Mouse (Mus musculus) cerebellum, postnatal 4 days (tissue): ENCODE measurements around the gene Vps37c.

ENCODE experiments used
- DNase-seq, 2 experiments: peaks; one replicate each; pipeline ENCODE4 v3.0.0; 2022; ENCODE audit warnings: low spot score in 2 of 2, mixed read lengths in 1 of 2

Gene Vps37c

DNA sequence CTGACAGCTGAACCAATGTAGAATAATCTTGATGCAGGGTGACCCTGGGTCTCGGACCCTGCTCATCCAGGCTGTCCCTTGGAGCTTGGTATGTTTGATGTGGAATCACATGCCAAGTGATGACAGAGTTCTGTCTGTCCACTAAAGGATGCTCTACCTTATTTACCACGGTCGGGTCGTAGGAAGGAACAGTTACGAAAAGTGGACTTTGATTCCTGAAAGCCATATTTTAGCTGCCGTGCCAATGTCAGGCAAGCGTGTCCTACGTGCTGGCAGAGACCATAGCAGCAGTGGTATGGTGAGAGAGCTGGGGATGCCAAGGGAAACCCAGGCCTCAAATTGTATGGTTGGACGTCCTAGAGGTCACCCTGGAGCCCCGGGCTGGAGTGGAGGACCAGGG lies 25.0 kb downstream of the Vps37c start:
- DNase-seq: no peak

DNA sequence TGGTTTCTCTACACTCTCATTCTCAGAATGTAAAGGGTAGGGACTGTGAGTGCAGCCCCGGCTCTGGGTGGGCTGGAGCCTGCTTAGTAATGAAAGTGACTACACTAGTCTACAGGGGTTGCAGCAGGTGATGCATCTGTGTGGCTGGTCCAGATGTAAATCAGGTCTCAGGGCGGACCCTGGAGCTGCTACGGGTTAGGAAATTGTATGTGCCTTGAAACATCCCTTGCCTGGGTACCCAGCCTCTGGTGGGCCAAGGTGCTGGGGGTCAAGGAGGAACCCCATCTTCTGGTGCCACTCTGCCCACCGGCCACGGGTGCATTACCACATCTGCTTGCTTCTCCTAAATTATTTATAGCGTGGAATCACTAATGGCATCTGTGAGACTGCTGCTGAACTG lies 25.6 kb downstream of the Vps37c start:
- DNase-seq: no peak

DNA sequence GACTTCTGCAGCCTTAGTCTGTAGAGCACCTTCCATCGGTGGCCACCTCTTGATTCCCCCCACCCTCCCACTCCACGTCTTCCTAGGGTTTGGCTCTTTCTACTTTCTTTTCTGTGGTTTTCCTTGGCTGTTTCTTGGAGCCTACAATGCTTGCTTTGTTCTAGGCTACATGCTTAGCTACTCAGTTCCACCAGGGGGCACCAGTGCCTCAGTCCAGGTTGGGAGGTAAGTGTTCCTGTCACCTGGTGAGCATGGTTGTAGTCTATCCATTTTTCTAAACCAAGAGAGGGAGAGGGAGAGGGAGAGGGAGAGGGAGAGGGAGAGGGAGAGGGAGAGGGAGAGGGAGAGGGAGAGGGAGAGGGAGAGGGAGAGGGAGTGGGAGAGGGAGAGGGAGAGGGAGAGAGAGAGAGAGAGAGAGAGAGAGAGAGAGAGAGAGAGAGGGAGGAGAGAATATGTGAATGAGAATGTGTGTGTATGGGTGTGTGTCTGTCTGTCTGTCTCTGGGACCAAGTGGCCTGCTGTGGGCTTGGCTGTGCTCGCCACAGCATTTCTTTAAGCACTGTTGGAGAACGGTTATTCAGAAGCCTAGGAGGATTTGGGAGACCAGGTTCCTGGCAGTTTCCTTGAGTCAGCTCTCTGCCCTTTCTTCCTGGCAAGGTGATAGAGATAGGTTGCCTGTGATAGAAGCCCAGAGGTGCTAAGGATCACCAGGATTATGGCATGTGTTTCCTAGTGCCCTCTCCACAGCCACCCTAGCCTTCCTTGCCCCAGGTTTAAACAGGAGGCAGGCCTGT lies 26.3 kb downstream of the Vps37c start:
- DNase-seq: peak; percentile 61 to 84

DNA sequence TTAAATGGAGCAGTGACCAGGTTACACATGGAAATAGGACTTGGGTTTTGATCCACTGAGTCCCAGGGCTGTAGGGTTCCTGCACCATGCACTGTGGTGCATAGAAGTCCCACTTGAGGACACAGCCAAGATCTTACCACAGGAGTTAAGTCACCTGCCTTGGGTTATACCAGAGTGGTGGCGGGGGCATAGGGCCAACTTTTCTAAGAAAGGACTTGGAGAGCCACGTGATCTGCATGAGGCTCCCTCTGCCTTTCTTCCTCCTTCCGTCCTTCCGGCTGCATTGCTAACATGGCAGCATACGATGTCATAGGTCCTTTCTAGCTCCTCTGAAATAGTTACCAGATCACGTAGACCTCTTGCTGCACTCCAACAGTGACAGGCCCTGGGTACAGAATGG lies 26.9 kb downstream of the Vps37c start:
- no peak for DNase-seq

DNA sequence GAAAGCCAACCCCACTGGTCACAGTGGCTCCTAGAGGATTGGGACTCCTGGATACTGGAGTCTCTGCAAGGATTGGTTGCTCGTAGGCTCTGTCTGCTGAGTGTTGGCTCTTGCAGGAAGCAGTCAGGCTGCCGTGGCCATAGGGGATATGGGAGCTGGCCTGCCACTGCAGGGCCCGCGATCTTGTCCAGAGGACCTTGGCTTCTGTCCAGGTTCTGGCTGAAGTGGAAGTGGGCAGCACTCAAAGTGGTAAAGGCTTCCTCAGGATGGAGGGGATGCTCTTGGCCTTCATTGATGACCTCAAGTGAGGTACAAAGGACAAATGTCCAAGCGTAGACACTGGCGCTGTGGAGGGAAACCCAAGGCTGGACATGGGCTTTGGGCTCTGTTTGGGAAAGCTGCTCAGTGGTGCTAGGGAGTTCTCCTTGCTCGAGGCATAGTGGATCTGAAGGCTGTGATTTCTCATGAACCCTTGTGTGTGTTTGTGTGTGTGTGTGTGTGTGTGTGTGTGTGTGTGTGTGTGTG lies 29.8 kb downstream of the Vps37c start:
- peak in 1 of 2 experiments; percentile 29 for DNase-seq

DNA sequence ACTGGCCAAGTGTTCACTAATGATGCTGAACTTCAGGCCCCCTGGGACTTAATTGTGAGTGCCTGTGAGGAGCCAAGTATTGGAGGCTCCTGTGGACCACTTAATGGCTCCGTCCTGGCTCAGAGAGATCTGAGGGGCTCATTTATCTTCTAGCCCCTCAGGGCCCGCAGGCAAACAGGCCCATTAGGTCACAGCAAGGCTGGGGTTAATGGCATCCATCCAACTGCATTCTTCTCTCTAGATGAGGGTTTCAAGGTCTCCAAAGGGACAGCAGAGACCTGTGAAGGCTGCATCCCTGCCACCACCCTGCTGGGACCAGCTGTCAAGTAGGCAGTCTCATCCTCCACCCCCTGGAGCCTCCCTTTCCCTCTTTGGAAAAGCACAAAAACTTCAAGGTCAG lies 31.2 kb downstream of the Vps37c start:
- DNase-seq: no peak

DNA sequence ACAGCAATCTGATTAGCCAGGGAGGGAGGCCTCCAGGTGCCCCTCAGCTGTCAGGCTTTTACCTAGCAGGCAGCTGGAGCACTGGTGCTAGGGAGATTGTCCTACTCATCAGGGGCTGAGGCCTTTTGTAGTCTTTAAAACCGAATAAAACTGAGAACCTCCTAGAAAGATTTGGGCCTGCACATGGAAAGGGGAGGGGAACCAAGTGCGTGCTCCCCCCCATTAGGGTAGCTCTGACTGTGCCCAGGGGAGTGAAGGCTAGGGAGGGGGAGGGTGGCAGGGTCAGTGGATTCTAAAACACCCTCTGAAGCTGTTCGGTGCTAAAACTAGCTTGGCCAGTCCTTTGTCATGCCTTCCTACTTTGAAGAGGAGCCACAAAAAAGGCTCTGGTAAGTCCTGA lies 32.0 kb downstream of the Vps37c start:
- no peak for DNase-seq

DNA sequence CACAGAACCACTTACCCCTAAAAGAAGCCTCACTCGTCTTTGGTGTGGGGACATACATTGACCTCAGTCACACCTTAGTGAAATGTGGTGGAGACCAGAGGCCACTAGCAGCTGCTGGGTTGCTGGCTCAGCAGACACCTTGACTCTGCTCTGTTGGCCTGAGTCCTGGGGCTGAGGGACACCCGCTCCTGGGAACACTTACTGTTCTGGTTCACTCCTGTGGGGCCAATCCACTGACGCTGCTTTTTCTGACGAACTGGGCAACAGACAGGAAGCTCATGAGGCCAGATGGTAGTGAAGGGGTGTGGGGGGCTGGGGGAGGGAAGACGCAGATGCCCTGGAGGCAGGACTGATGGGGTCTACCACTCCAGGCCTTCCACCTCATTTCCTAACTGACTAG lies 32.5 kb downstream of the Vps37c start:
- no peak for DNase-seq

DNA sequence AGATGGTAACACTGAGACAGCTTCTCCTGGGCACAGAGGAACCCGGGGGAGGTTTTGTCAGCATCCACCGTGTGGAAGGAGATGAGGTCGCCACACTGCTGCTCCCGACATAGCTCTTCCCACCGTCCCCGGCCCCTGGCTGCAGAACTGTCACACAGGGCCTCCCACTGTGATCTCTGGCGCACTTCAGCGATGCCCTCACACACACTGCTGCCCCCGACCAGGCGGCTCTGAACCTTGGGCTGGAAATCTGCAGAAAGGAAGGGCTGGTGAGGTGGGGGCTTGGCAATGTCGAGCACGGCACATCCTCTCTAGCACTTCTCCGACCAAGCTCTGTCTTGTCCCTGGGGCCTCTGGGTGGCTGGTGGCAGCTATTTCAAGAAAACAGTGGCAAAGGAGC lies 34.5 kb downstream of the Vps37c start:
- DNase-seq: no peak

DNA sequence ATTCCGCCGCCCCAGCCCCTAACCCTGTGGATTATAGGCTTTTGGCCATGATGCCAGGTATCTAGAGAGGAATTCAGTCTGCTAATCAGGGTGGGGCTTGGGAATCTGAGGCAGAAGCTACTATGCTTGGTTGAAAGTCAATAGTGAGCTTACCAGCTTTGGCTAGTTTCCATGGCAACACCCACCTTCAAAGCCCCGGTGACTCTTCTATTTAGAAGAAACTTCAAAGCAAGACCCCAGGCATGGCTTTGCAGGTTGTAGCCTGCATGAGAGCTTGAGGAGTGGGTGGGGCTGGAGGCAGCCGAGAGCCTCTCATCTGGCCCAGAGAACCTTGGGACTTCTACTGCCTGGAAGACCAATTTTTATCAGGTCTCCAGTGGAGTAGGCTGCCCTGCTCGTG lies 35.1 kb downstream of the Vps37c start:
- DNase-seq: no peak

DNA sequence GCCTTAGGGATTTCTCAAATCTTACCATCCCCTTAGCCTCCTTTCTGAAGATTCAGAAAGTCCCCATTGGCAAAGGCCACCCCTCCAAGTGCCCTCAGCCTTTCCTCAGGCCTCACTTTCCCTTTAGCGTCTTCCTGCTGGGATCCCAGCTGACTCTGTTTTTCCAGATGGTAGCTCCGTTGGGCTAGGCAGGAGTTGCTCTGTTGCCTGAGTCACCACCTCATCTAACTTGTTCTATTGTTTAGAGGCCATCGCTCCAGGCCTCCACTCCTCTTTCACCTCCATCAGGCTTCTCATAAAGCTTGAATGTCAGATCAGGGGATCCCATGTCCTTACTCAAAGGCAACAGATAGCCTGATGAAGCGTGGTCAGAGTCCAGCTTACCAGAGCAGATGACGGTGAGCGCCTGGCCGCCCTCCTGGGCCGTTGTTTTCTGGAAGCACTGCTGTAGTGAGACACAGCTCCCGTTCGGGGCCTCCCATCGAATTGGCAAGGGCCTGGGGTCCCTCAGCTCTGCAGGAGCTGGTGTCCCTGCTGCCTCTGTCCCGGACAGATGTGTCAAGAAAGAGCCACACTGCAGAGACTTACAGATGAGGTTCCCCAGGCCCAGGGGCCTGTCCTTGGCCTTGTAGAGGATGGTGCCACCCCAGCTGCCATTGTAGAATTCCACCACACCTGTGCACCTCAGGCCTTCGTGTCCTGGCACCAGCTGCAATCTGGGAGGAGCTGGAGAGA lies 36.3 kb downstream of the Vps37c start:
- no peak for DNase-seq

DNA sequence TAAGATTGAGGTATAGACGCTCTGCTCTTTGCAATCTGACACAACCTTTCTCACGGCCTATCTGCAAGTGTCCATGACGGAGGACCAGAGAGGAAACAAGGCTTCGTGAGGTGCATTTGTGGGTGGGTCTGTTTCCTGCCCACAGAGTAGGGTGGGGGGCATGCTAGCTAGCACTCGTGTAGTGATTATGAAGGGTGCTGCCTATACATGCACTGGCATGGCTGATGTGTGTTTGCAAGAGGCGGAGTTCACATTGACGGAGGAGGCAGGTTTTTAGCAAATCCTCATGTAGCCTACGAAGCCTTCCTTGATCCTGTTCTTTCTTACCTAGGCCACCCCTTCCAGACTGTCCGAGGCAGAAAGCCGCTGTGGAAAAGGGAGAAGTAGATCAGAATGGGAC lies 41.4 kb downstream of the Vps37c start:
- DNase-seq: no peak

DNA sequence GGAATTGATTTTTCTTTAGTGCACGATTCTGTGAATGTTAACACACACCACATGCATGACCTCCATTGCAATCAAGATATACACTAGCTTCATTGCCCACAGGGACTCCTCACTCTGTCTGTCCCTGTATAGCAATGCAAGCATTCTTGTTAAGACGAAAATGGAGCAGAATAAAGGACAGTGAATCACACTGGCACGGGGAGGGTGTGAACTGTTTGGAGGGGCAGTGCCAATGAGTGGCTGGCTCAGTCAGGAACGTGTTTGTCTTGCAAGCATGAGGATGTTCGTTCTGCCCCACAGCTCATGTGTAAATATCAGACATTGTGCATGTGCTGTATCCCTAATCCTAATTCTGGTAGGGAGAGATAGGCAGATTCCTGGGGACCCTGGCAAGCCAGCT lies 41.9 kb downstream of the Vps37c start:
- DNase-seq: no peak

DNA sequence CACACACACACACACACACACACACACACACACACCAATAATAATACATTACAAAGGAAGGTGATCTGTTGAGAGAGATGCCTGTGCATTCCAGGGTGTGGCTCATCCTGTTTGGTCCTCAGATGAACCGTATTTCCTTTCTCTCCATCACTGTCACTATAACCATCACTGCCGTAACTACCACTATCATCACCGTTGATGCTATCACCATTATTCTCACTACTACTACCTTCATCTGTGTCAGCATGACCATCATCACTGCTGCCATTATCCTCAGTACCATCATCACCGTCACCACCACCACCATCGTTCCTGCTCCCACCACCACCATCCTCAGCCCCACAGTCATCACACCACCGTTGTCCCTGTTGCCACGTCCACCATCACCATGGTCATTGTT lies 43.4 kb downstream of the Vps37c start:
- DNase-seq: no peak

DNA sequence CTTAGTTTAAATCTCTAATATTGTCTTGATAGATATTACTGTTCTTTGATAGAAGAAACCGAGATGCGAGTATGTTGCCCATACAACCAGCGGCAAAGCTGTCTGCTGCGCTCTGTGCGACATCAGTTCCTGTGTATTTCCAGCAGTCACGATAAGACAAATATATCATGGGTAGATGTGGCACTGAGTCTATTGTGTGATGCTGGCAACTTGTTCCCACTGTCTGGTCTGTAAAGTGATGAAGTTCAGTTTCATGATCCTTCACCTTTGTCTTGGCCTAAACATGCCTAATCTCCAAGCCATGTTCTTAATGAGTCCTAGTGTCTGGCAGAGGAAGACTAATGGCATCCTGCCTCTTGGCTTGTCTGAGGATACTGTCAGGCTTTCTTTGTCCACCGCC lies 44.2 kb downstream of the Vps37c start:
- no peak for DNase-seq

DNA sequence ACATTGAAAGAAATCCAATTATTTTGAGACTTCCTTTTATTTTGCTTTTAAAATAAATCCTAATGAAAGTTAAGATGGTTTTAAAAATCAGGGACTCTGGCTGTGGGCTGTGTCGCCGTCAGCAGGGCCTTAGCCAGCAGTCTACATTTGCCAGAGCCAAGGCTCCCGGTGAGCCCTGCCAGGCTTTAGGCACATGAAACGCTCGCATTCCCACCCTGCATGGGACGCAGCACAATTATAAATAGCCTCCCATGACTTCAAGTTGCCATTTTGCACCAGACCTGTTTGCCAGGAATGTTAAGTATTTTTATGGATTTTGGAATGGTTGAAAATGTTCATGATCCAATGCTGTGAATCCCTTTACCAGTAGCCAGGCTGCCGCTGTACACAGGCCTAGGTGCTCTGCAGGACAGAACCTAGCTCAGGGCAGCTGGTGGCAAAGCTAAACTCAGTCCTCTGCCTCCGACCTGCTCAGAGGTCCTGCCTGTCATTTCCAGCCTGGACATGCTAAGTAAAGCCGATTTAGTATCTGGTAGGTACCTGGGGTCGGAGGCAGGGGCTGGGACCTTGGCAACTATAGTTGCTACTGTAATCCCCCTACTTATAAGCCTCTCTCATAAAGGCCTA lies 45.1 kb downstream of the Vps37c start:
- no peak for DNase-seq

DNA sequence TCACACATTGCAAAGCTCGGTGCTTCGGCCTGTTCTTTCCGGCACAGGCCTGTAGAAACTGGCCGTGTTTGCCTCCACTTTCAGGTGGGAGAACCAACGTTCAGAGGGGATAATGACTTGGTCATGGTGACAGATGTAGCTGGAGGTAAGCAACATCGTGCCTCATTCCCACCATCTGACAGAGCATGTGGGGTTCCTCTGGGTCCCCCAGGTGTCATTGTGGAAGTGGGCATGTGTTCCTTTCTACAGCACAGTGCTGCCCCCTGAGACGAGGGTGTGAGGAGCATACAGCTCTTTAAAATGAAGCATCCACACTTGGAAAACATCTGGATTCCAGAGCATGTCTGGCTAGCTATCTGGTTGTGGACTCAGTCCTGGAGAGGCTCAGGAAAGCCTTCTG lies 46.0 kb downstream of the Vps37c start:
- no peak for DNase-seq

DNA sequence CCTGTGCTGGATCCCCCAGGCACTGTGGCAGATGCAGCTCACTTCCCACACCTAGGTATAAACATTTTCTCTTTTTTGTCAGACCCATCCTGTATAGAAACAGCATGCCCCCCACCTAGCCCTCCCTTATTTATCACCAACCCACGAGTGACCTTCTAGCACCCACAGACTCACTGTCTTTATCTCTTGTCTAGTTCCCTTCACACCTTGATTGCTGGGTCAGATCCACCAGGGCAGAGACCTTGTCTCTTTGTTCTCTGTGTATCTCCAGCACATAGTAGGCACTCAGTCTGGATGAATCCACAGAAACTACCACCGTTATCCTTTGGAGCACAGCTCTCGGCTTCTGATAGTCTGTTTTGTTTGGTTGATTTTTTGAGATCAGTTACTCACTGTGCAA lies 46.5 kb downstream of the Vps37c start:
- DNase-seq: no peak

DNA sequence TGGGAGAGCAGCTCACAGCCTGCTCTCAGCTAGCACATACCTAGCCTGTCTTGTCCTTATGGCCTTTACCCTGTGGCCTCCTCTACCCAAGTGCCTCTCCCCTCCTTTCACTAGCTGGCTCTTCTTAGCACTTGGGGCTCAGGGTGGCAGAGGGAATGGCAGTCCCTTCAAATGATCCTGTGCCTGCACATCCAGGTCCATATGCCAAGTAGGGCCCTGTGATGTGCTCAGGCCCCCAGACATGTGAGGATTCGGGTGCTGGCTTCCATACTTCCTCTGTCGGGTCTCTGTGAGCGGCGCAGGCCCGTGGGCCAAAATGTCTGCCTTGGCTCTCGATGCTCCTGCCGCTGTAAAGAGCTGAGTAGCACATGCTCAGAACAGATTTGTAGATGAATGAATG lies 47.3 kb downstream of the Vps37c start:
- DNase-seq: no peak

DNA sequence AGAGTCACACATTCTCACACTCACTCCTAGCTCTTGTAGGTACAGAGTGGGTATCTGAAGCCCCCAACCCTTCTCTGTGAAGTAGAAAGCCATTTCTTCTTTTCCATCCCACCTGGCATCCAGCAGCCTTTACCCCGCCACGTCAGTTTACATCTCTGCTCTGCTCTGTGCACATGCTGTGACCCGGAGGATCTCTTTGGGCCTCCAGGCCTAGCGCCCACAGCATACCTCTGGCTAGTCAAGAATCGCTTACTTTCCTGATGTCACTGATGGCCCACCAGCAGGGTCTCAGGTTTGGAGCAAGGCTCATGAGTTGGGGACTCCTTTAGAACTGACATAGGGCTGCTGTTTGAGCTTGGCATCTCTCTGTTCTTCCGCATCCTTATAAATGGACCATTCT lies 49.5 kb downstream of the Vps37c start:
- no peak for DNase-seq

DNA sequence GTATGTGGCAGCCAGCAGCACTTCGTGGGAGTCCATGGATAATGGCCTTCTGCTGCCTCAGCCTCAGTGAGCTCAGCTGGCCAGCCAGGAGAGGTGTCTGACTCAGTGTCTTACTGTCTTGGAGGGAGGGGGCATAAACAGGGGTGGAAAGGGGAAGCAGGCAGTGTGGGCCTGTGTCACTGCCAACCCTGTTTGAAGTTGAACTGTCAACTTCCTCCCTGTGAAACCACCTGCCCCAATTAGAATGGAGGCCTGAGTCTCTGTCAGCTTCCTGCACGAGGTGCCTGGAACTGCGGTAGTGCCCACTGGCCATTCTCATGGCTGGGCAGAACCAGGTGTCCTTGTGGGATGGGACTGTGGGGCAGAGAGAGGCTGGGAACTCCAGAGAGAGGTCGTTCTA lies 50.3 kb downstream of the Vps37c start, which contains the start of gene Cd5:
Gene Cd5 (minus strand): TSS at position 192 of the 400 bp plus-strand sequence.
- no peak for DNase-seq

DNA sequence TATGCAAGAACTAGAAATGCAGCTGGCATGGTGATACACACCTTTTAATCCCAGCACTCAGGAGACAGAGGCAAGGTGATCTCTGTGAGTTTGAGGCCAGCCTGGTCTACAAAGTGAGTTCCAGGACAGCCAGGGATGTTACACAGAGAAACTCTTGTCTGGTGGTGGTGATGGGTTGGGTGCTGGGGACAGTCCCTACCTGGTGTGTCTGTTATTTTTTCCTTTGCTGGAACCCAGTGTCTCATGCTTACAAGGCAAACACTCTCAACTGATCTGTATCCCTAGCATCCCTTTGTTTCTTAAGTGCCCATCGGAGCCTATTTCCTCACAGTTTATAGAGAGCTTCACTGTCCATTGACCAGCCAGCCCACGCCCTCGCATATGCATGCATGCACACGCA lies 51.4 kb downstream of the Vps37c start:
- no peak for DNase-seq
